Mouse (Mus musculus): Measurements from ENCODE around the gene Hspa1a.

- TF ChIP-seq CTCF (IDR thresholded peaks at IDR 0.05; ENCODE audit: insufficient read depth, low read length) (no peak), POLR2A (IDR thresholded peaks at IDR 0.05; ENCODE audit: borderline replicate concordance, extremely low read depth, low read depth, low read length) (no peak)
Observed at GRCm38 (mm10) chr17:35013221-35013620, 41.3 kb upstream of the Hspa1a start.
